Mouse (Mus musculus) cerebellum, adult (tissue): Measurements from ENCODE around the gene Gm10778.

Experiments
- ATAC-seq: cut with Nextera tagmentation; 2 replicates; pipeline ENCODE4 v1.9.2; 2017; ENCODE audit warnings: mild to moderate bottlenecking, moderate library complexity, mixed read lengths; ENCODE audit not compliant: insufficient number of reproducible peaks, low FRiP score, low TSS enrichment

The Gm10778 gene

DNA sequence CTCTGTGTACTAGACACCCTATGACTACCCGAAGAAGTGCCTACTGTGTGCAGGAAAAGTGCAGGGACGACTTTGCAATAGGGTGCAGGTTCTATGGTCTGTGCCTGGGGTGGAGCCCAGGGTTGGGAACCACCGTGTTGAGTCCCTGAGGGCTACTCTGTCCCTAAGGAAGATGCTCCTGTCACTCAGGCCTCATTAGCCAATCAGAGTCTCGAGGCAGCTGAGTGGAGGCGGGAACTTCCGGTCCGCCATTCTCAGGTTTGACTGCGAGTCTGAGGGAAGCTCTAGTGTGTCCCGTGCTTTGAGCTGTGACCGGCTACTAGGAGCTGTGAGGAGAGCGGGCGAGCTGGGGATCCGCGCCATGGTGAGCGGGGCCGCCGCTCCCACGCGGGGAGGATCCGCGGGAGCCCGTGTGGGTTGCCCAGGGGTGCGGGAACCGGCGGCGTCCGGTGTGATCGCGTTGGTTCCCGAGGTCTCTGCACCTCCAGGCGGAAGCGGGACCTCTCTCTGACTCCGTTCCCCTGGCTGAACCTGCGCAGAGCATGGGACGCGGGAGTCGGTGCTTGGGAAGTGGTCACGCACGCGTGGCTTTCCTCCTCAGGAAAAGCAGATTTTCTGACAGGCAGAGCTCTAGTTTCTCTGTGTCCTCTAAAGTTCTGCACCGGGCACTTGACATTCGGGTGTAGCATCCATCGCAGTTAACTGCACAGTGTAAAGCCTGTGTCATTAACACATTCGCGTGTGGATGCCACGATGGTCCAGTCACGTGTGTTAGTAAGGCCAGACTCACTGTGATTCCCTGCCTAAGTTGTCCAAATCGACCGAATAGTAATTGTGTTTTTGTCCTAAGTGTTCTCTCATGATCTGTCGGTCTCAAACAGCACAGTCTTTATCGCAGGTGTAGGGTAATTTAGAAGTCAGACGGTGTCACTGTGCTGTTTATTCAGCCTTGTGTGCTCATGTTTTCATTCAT is at the start of gene Gm10778:
Gm10778 (plus strand) TSS at position 257 of the 973 bp plus-strand sequence.
- ATAC-seq: peak; percentile 99

GRCm38 (mm10) chr10:81599630-81600029 is 49.2 kb upstream of the Gm10778 start:
- ATAC-seq: no peak

GRCm38 (mm10) chr10:81600096-81600495 is 48.8 kb upstream of the Gm10778 start:
- no peak for ATAC-seq

DNA sequence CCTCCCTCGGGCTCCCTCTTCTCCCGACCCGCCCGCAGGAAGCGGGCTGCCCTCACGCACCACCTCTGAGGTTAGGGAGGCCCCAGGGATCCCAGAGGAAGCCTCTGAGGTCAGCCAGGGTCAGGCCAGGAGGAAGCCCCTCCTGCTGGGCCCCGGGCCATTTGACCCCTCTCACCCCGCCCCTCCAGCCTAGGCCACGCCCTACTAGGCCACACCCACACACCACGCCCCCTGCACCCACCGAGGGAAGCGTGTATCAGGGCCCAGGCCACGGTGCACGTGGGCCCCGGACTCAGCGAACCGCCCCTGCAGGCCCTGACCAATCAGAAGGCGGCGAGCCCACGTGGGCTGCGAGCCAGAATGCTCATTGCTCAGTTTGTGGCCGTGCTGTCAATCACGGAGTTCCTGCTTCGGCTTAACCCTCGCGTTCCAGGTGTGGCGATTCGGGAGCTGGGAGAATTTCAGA is 48.1 kb upstream of the Gm10778 start, which contains the start of gene Tle6:
Tle6 (minus strand) TSS at position 336 of the 466 bp plus-strand sequence.
- peak; percentile 57; the same call in 1 of the 2 replicates for ATAC-seq

- no peak for ATAC-seq
These were observed 47.4 kb upstream of the Gm10778 start for GRCm38 (mm10) chr10:81601396-81601905.

- ATAC-seq: no peak
These were observed 46.1 kb upstream of the Gm10778 start for GRCm38 (mm10) chr10:81602741-81603151.

GRCm38 (mm10) chr10:81604019-81604967 is 44.6 kb upstream of the Gm10778 start:
- ATAC-seq: peak; percentile 2; the same call in 1 of the 2 replicates

DNA sequence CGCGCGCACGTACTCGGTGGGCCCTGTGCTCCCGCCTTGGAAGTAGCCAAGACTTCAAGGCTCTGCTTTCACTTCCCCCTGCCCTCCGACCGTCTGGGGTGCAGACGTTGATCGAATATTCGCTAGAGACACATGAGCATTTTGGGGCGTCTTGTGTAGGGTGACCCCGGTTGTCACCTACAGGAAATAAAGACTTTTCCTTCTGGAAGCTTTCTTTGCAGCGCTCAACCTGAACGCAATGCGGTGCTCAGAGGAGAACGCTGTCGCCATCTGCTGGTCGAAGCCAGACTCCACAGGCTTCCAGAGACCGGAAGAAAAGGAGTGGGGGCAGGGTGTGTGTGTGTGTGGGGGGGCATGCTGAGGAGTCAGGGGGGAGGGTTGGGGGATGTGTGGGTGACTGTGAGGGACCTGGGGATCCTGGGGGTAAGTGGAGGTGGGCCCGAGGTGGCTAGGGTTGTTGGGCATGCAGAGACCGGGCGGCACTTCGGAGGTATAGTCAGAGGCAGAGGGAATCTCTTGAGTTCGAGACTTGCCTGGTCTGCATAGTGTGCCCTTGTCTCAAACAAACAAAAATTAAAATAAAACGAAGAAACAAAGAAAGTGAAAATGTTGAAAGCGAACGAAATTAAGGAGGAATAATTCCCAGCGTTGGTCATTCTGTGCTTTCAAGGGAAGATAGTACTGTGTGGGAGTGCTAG is 43.7 kb upstream of the Gm10778 start:
- ATAC-seq: peak; percentile 7; the same call in 1 of the 2 replicates

DNA sequence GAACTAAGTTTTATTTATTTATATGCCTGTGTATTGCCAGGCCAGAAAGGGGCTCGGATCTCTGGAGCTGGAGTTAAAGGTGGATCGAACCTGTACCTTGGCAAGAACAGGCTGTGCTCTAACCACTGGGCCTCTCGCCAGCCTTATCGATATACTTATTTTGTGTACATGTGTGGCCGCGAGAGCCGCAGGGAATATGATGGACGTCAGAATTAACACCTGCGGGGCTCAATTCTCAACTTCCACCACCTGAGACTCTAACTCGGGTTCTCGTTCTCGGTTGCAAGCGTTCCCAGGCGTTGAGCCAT is 43.2 kb upstream of the Gm10778 start:
- no peak for ATAC-seq

- peak; percentile 90 for ATAC-seq
These were observed 42.7 kb upstream of the Gm10778 start, which contains the start of gene BC025920 for GRCm38 (mm10) chr10:81605974-81606751. Gene BC025920, plus strand, starts transcription at chr10:81606270.

DNA sequence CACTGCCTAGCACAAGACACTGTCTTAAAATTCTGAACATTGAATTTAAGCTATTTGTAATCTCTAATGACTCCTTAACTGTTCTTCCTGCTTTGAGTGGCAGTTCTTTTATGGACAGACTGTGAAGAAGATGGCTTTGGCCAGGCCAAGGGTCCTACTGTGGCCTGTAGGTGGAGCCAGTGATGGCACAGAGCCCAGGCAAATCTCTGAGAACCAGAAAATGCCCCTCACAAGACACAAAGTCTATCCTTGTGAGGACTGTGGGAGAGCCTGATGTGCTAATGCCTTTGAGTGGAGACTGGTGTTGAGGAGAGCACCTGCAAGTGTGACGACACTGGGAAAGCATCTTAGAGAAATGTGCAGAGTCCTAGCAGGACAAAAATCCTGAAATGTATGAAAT is 40.6 kb upstream of the Gm10778 start:
- no peak for ATAC-seq

GRCm38 (mm10) chr10:81612779-81613178 is 36.1 kb upstream of the Gm10778 start:
- ATAC-seq: no peak

GRCm38 (mm10) chr10:81615486-81615885 is 33.4 kb upstream of the Gm10778 start:
- no peak for ATAC-seq

GRCm38 (mm10) chr10:81619976-81620375 is 28.9 kb upstream of the Gm10778 start:
- no peak for ATAC-seq

DNA sequence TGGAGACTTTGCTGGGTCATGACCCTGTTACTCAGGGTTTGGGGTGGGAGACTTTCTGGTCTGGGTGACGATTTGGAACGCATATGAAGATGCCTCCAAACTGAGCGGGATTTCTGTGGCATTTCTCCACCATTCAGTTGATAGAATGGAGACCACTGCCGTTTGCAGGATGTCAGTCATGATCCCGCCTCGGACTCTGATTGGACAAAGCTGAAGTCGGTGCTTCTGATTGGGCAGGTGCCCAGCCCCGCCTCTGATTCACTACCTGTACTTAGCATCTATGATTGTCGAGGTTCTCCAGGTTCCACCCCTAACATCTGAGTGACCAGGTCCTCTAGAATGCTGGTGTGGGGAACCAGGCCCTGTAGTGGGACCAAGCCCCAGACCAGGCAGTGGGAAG is 28.1 kb upstream of the Gm10778 start:
- no peak for ATAC-seq

DNA sequence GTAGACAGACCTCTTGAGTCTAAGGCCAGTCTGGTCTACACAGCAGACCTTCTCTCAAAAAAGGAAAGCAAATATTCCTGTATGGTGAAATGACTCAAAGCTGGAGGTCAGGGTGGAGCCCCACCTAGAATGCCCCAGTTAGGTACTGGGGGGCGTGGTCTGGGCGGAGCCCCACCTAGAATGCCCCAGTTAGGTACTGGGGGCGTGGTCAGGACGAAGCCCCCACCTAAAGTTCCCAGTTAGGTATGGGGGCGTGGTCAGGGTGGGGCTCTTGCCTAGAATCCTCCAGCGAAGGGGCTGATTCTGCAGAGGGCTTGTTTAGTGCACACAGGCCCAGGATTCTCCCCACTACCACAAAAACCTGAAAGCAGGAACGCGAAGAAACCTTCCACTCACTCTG is 25.4 kb upstream of the Gm10778 start:
- no peak for ATAC-seq

DNA sequence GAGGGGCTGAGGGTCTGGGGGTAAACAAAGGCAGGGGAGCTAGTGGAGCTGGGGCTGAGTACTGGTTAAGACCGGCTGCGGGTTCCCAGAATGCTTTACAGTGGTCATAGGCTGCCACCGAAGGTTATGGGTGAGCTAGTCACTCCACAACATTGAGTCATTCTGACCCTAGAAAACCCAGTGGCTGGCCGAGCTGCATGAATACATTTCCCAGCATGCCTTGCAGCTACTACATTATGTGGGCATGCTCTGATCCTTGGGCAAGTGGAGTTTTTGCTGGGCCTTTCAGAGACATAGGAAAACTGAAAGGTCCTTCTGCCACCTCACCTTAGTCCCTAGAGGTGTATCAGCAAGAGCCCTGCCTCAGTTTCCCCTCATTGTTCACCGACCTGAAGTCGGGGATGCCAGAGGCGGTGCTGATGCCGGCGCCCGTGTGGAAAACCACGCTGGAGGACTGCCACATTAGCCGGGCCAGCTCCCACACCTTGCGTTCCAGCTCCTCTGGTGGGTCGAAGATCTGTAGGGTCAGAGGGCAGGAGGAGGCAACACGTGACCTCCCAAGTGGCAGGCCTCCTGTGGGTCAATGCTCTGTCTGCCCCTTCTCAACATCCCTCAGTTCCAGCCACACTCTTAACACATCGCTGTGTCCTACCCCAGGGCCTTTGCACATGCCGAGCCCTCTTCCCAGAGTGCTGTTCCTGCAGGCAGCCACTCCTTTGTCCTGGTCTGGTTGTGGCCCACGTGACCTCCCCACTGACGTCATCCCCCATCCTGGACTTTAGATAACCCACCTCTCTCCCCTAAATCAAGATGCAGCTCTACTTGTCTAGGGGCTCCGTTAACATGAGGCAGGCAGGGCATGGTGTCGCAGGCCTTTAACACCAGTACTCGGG is 22.5 kb upstream of the Gm10778 start:
- no peak for ATAC-seq
